Mouse (Mus musculus): ENCODE data around the gene Gm20715. TPM values are rescaled to one million over a fixed set of nuclear protein-coding genes. Genes with fewer than 3 reads are reported as not detected.
"Not testable (repeated sequence)": the region's sequence is repeated elsewhere in the genome, so short reads cannot be mapped to it uniquely, and the experiment has no call there.

Gene Gm20715
- polyA plus RNA-seq (2012; rRNA removed), result not detected in 2 replicates

DNA sequence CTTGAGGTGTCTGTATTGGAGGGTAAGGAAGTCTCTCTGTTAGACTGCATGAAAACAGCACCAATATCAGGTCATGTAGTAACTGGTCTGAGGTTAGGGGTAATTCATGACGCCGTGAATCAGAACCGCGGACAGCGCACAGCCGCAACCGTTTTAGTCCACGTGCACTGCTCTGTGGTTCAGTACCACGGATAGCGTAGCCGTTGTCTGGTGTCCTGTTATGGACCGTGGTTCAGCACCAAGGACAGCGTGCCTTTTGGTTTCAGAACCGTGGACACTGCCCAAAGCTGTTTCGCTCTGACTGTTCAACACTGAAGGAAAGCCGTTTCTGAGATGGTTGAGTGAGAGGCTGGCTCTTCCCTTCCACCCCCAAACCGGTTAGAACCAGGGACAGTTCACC lies at the start of gene Gm20715:
Gm20715 (plus strand) TSS at position 235 of the 400 bp plus-strand sequence.
- peak; percentile 66 for DNase-seq (ENCODE audit: low read depth, low spot score)
- WGBS, result 2% methylated on average over 17 of the region's 17 CpGs

GRCm38 (mm10) chr7:6360477-6361060 lies 49.5 kb upstream of the Gm20715 start:
- WGBS, result 18% methylated on average over 9 of the region's 9 CpGs

DNA sequence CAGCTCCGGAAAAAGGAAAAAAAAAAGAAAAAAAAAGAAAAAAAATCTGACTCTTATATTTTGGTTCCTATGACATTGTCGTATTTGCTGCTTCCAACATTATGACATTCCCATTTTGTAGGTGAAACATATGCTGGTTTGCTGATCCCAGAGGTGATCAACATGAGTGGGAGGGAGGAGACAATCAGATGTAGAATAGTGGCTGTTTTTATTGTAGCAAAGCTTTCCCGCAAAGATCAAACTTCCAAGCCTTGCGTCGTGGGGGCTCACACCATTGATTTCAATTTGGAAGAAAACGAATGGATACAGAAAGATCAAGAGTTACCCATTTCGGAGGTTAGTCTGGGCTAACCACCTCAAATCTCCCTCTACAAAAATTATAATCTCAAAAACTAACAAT lies 48.3 kb upstream of the Gm20715 start:
- no peak for DNase-seq (ENCODE audit: low read depth, low spot score)
- WGBS, result 22% methylated on average over 7 of the region's 7 CpGs

More at GRCm38 (mm10) chr7:6360477-6361060, 49.5 kb upstream of the Gm20715 start:
- DNase-seq (ENCODE audit: low read depth, low spot score), result no peak

- peak; percentile 86 for DNase-seq (ENCODE audit: low read depth, low spot score)
- 1% methylated on average over 38 of the region's 38 CpGs for WGBS
Measured at GRCm38 (mm10) chr7:6362268-6363046, 47.6 kb upstream of the Gm20715 start.

- whole genome bisulfite sequencing, result under 1% methylated on average over 23 of the region's 23 CpGs
- DNase-seq (ENCODE audit: low read depth, low spot score), result peak; percentile 75
Measured at GRCm38 (mm10) chr7:6363047-6363488, 47.0 kb upstream of the Gm20715 start, which contains the start of gene Zfp78. Gene Zfp78, plus strand, starts transcription at chr7:6363280.

DNA sequence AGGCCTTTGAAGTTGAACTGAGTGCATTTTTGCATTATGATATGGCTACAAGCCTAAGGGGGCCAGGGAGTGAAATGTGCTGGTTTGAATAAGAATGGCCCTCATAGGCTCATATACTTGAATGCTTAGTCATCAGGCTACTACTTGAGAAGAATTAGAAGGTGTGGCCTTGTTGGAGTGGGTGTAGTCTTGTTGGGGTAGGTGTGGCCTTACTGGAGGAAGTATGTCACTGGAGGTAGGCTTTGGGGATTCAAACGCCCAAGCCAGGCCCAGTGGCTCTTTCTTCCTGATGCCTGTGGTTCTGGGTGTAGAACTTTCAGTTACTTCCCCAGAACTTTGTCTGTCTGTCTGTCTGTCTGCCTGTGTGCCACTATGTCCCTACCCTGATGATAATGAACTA lies 45.3 kb upstream of the Gm20715 start:
- 52% methylated on average over 1 of the region's 1 CpGs for WGBS
- no peak for DNase-seq (ENCODE audit: low read depth, low spot score)

DNA sequence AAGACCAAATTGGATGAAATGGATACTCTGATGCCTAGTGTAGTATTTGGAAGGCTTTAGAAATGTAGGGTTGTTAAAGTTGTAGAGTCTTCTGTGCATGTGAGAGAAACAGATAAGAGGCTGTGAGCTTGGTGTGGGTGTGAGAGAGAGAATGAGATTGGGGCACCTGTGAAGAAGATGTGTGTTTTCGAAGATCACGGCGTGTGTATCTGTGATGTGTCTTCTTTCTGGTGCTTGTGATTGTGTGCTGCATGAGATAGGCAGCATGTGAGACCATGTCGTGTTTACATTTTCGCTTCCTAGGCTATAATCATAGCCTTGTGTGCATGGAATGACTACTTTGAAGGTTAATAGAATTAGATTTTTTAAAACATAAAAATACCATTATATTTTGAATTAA lies 42.9 kb upstream of the Gm20715 start:
- no peak for DNase-seq (ENCODE audit: low read depth, low spot score)

GRCm38 (mm10) chr7:6368146-6368545 lies 41.9 kb upstream of the Gm20715 start:
- 88% methylated on average over 5 of the region's 5 CpGs for WGBS
- DNase-seq (ENCODE audit: low read depth, low spot score), result not testable (repeated sequence)

More for the DNA sequence above, 42.9 kb upstream of the Gm20715 start:
- 90% methylated on average over 5 of the region's 5 CpGs for WGBS

DNA sequence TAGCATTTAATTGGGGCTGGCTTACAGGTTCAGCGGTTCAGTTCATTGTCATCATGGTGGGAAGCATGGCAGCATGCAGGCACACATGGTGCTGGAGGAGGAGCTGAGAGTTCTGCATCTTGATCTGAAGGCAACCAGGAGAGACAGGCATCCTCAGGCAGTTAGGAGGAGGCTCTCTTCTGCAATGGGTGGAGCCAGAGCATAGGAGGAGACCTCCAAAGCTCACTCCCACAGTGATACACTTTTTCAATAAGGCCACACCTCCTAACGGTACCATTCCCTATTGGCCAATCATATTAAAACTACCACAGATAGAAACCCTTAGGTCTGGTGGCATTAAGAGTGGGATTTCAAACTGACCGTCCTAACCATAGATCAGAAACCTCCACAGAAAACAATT lies 40.6 kb upstream of the Gm20715 start:
- 78% methylated on average over 3 of the region's 3 CpGs for WGBS
- DNase-seq (ENCODE audit: low read depth, low spot score), result no peak

DNA sequence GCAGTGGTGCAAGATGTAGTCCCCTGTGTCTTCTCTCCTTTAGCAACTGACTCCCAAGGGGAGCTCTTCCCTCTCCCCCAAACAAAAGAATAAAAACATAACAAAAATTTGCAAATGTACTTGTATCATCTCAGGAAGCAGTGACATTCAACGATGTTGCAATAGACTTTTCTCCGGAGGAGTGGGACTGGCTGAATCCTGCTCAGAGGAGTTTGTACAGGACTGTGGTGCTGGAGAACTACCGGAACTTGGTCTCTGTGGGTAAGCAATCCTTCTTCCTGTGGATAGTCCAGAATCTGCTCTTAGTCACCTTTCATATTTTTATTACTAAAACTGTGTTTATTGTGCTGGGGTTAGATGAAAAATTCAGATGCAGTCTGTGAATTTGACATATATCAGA lies 37.1 kb upstream of the Gm20715 start:
- no peak for DNase-seq (ENCODE audit: low read depth, low spot score)
- WGBS, result 86% methylated on average over 3 of the region's 3 CpGs

DNA sequence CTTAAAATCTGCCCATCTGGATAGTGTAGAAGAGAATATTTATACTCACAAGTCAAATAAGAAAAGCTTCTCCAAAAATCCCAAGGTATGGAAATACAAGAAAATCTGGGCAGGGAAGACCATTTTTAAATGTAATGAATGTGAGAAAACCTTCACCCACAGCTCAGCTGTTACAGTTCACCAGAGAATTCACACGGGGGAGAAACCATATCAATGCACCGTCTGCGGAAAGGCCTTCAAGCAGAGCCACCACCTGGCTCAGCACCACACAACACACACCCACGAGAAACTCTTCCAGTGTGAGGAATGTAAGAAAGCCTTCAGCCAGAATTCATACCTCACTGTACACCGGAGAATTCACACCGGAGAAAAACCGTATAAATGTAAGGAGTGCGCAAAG lies 31.6 kb upstream of the Gm20715 start:
- no peak for DNase-seq (ENCODE audit: low read depth, low spot score)
- 88% methylated on average over 8 of the region's 8 CpGs for WGBS

- DNase-seq (ENCODE audit: low read depth, low spot score), result no peak
- 78% methylated on average over 2 of the region's 2 CpGs for WGBS
Measured at GRCm38 (mm10) chr7:6381431-6381830, 28.6 kb upstream of the Gm20715 start.

- WGBS, result under 1% methylated on average over 28 of the region's 28 CpGs
- DNase-seq (ENCODE audit: low read depth, low spot score), result peak; percentile 56
Measured at GRCm38 (mm10) chr7:6383044-6383455, 27.0 kb upstream of the Gm20715 start, which contains the start of gene Zfp28. Gene Zfp28, plus strand, starts transcription at chr7:6383295.

- WGBS, result 65% methylated on average over 8 of the region's 8 CpGs
- DNase-seq (ENCODE audit: low read depth, low spot score), result no peak
Measured at GRCm38 (mm10) chr7:6384011-6384410, 26.1 kb upstream of the Gm20715 start.

DNA sequence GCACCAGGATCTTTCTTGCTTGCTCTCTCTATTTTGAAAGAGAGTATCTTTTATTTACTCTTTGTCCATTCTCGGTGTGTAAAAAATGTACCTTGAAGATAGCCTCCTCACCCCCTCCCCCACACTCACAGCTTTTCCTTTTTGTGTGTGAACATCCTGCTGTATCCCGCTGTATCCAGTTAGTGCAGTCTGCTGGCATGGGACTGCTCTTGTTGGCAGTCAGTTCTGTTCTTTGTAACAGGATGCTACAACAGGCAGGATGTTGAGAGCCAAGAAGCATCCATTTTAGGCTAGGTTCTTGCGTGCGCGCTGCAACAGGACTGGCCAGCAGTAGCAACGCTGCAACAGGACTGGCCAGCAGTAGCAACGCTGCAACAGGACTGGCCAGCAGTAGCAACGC lies 23.1 kb upstream of the Gm20715 start:
- whole genome bisulfite sequencing, result 94% methylated on average over 8 of the region's 8 CpGs
- DNase-seq (ENCODE audit: low read depth, low spot score), result no peak

- DNase-seq (ENCODE audit: low read depth, low spot score), result no peak
- WGBS, result 93% methylated on average over 5 of the region's 5 CpGs
Measured at GRCm38 (mm10) chr7:6388971-6389370, 21.1 kb upstream of the Gm20715 start.

DNA sequence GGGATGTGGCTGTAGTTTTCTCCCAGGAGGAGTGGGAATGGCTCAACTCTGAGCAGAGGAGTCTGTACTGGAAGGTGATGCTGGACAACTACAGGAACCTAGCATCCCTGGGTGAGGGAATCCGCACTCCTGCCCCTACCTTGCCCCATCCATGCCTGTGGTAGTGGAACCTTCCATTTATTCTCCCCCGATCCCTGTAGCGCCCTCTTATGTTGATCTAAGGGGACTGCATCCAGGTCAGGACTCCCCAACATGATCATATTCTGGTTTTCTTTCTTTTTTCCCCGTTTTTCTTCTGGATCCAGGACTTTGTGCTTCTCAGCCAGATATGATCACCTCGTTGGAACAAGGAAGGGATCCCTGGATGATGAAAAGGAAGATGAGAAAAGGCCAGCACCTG lies 20.6 kb upstream of the Gm20715 start:
- WGBS, result 70% methylated on average over 5 of the region's 5 CpGs
- no peak for DNase-seq (ENCODE audit: low read depth, low spot score)

- WGBS, result 27% methylated on average over 25 of the region's 25 CpGs
- DNase-seq (ENCODE audit: low read depth, low spot score), result no peak
Measured at GRCm38 (mm10) chr7:6397996-6398975, 11.8 kb upstream of the Gm20715 start, which contains the start of gene Smim17. Gene Smim17, plus strand, starts transcription at chr7:6398715.

- WGBS, result 11% methylated on average over 21 of the region's 22 CpGs
- no peak for DNase-seq (ENCODE audit: low read depth, low spot score)
Measured at GRCm38 (mm10) chr7:6414626-6415441, 4.8 kb downstream of the Gm20715 start.

Measured in large intestine, adult 2 months (tissue).